Mouse (Mus musculus) frontal cortex, postnatal 14 days (tissue): ENCODE data around the gene Tcf12.

ENCODE experiments used
- DNase-seq, 2 experiments: peaks; one replicate each; pipeline ENCODE4 v3.0.0; 2022; ENCODE audit warnings: low spot score in 2 of 2

Gene Tcf12

GRCm38 (mm10) chr9:72088893-72089611 lies 22.6 kb downstream of the Tcf12 start:
- DNase-seq, result no peak

GRCm38 (mm10) chr9:72085017-72085416 lies 26.7 kb downstream of the Tcf12 start:
- DNase-seq, result no peak

GRCm38 (mm10) chr9:72084131-72084530 lies 27.5 kb downstream of the Tcf12 start:
- DNase-seq, result no peak

- no peak for DNase-seq
Observed at GRCm38 (mm10) chr9:72076158-72076557, 35.5 kb downstream of the Tcf12 start.

- no peak for DNase-seq
Observed at GRCm38 (mm10) chr9:72066151-72066550, 45.5 kb downstream of the Tcf12 start.

GRCm38 (mm10) chr9:72053144-72053543 lies 58.5 kb downstream of the Tcf12 start:
- DNase-seq, result no peak

GRCm38 (mm10) chr9:72040156-72040555 lies 71.5 kb downstream of the Tcf12 start:
- no peak for DNase-seq

- DNase-seq, result no peak
Observed at GRCm38 (mm10) chr9:72039369-72039768, 72.3 kb downstream of the Tcf12 start.

GRCm38 (mm10) chr9:72037059-72037516 lies 74.6 kb downstream of the Tcf12 start:
- DNase-seq, result no peak

- DNase-seq, result no peak
Observed at GRCm38 (mm10) chr9:72036257-72036656, 75.4 kb downstream of the Tcf12 start.

GRCm38 (mm10) chr9:72033271-72033670 lies 78.4 kb downstream of the Tcf12 start:
- no peak for DNase-seq

- no peak for DNase-seq
Observed at GRCm38 (mm10) chr9:72030274-72030673, 81.4 kb downstream of the Tcf12 start.

- DNase-seq, result no peak
Observed at GRCm38 (mm10) chr9:72029601-72030000, 82.1 kb downstream of the Tcf12 start.

GRCm38 (mm10) chr9:72023274-72023673 lies 88.4 kb downstream of the Tcf12 start:
- no peak for DNase-seq

GRCm38 (mm10) chr9:72021512-72021911 lies 90.2 kb downstream of the Tcf12 start:
- no peak for DNase-seq

- no peak for DNase-seq
Observed at GRCm38 (mm10) chr9:72016021-72016420, 95.7 kb downstream of the Tcf12 start.

GRCm38 (mm10) chr9:72014585-72015381 lies 96.9 kb downstream of the Tcf12 start:
- DNase-seq, result no peak

- no peak for DNase-seq
Observed at GRCm38 (mm10) chr9:72013541-72013940, 98.1 kb downstream of the Tcf12 start.

GRCm38 (mm10) chr9:72008634-72009033 lies 103.0 kb downstream of the Tcf12 start:
- no peak for DNase-seq

- DNase-seq, result no peak
Observed at GRCm38 (mm10) chr9:71991147-71991546, 120.5 kb downstream of the Tcf12 start.

GRCm38 (mm10) chr9:71990376-71990775 lies 121.3 kb downstream of the Tcf12 start:
- no peak for DNase-seq

- DNase-seq, result no peak
Observed at GRCm38 (mm10) chr9:71989663-71990062, 122.0 kb downstream of the Tcf12 start.

- no peak for DNase-seq
Observed at GRCm38 (mm10) chr9:71986716-71987115, 125.0 kb downstream of the Tcf12 start.
